Mouse (Mus musculus) embryonic fibroblast, embryonic 13.5 days (primary cell): ENCODE measurements around the gene Mphosph6.

ENCODE experiments used
- CTCF ChIP-seq: IDR thresholded peaks from 2 replicates; pipeline ENCODE4 v1.5.1; 2011; ENCODE audit warnings: mild to moderate bottlenecking, control low read depth, low read length, moderate library complexity, borderline replicate concordance; ENCODE audit not compliant: insufficient read depth
- POLR2A ChIP-seq: IDR thresholded peaks from 2 replicates; pipeline ENCODE4 v1.6.1; 2011; ENCODE audit warnings: low read depth, mild to moderate bottlenecking, control low read depth, low read length, moderate library complexity

DNA sequence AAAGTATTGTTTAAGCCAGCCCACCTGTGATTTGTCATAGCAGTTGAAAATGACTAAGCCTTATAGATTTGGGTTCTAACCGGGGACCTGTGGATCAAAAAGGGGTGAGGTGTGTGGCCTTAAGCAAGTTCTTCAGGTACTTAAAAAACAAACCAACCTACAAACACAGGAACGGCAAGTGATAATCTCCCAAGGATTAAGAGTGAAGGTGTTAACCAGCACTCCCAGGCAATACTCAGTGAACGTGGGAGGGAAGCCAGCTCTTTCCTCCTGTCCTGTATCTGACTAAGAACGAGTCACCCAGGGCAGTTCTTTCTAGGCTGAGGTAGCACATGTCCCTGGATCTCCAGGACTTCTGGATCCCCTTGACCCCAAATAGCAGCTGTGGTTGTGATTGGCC lies 37.1 kb downstream of the Mphosph6 start:
- TF ChIP-seq CTCF (no peak), POLR2A (no peak)
